ENCODE assay signal across 8 mouse cellular contexts in genomic region chr6:32588056-32588671, GRCm38 (mm10). TPM values are rescaled to one million over a fixed set of nuclear protein-coding genes. Genes with fewer than 3 reads are reported as not detected.
DNase-seq lines count a peak whose midpoint lies in the region; ATAC-seq and TF ChIP-seq lines count a peak whose summit lies in the region.

Gene Plxna4 (minus strand): TSS chr6:32588192.

- peak within 1 kb of the TSS; percentile 69 for H3K27ac ChIP-seq in embryonic facial prominence, embryonic 12.5 days
- peak within 1 kb of the TSS; percentile 86 for H3K27ac ChIP-seq in heart, adult 2 months
- H3K27ac ChIP-seq in limb, embryonic 13.5 days: peak within 1 kb of the TSS; percentile 22; the same call in 1 of the 2 replicates
- H3K27ac ChIP-seq in midbrain, embryonic 15.5 days: peak within 1 kb of the TSS; percentile 92

- TF ChIP-seq CTCF in heart, adult 2 months (IDR thresholded peaks at IDR 0.05): peak; percentile 56

- 0 out of 2 replicates have a peak, but pooled peaks cover 2% of the 10 kb centered on the region for H3K79me2 ChIP-seq in heart, adult 2 months (replicated peaks; ENCODE audit: control insufficient read depth, insufficient read depth, low read length)

- intact Hi-C loops in heart, adult 2 months (cut with DNase I): loop anchor here (2.0 to 10.0 kb wide), 3 partner anchors 66 to 573 kb away; no protein-coding TSS in a partner anchor

- H3K9me3 ChIP-seq in erythroblast, embryonic 14.5 days (ENCODE audit: control insufficient read depth, low read length): peaks cover 2% of the 10 kb centered on the region; the same call in 1 of the 2 replicates
- H3K9me3 ChIP-seq in embryonic facial prominence, embryonic 12.5 days: no peaks in the 10 kb centered on the region
- no peaks in the 10 kb centered on the region for H3K9me3 ChIP-seq in limb, embryonic 13.5 days
- H3K9me3 ChIP-seq in midbrain, embryonic 15.5 days: no peaks in the 10 kb centered on the region

- H3K36me3 ChIP-seq in erythroblast, embryonic 14.5 days (ENCODE audit: control insufficient read depth): no peaks in the 10 kb centered on the region
- no peaks in the 10 kb centered on the region for H3K36me3 ChIP-seq in embryonic facial prominence, embryonic 12.5 days
- no peaks in the 10 kb centered on the region for H3K36me3 ChIP-seq in heart, adult 2 months (ENCODE audit: control insufficient read depth, insufficient read depth, low read length)
- H3K36me3 ChIP-seq in limb, embryonic 13.5 days: no peaks in the 10 kb centered on the region
- no peaks in the 10 kb centered on the region for H3K36me3 ChIP-seq in midbrain, embryonic 15.5 days (replicated peaks)

- DNase-seq in heart, adult 2 months: peak; percentile 82 to 87
- peak; percentile 63 to 64 for DNase-seq in kidney, adult 8-10 months
- peak; percentile 69 for DNase-seq in telencephalon, adult 2 months (ENCODE audit: low read depth, low spot score)

- H3K4me1 ChIP-seq in erythroblast, embryonic 14.5 days (ENCODE audit: control insufficient read depth): no peaks in the 10 kb centered on the region
- peaks cover 17% of the 10 kb centered on the region for H3K4me1 ChIP-seq in embryonic facial prominence, embryonic 12.5 days
- H3K4me1 ChIP-seq in heart, adult 2 months (ENCODE audit: control insufficient read depth, insufficient read depth, low read length): peaks cover 5% of the 10 kb centered on the region
- peaks cover 48% of the 10 kb centered on the region for H3K4me1 ChIP-seq in limb, embryonic 13.5 days
- peaks cover 31% of the 10 kb centered on the region for H3K4me1 ChIP-seq in midbrain, embryonic 15.5 days

- peak within 1 kb of the TSS; percentile 84 for H3K9ac ChIP-seq in embryonic facial prominence, embryonic 12.5 days
- peak within 1 kb of the TSS; percentile 96 for H3K9ac ChIP-seq in heart, adult 2 months (ENCODE audit: low read depth, low read length)
- H3K9ac ChIP-seq in limb, embryonic 13.5 days: peak within 1 kb of the TSS; percentile 83
- H3K9ac ChIP-seq in midbrain, embryonic 15.5 days: peak within 1 kb of the TSS; percentile 94

- peak within 1 kb of the TSS; percentile 100 for H3K4me2 ChIP-seq in embryonic facial prominence, embryonic 12.5 days (replicated peaks)
- H3K4me2 ChIP-seq in limb, embryonic 13.5 days (replicated peaks): peak within 1 kb of the TSS; percentile 100
- H3K4me2 ChIP-seq in midbrain, embryonic 15.5 days: peak within 1 kb of the TSS; percentile 66

- H3K4me3 ChIP-seq in erythroblast, embryonic 14.5 days (replicated peaks): peak within 1 kb of the TSS; percentile 26
- peak within 1 kb of the TSS; percentile 76 for H3K4me3 ChIP-seq in embryonic facial prominence, embryonic 12.5 days
- H3K4me3 ChIP-seq in heart, adult 2 months: peak within 1 kb of the TSS; percentile 89
- peak within 1 kb of the TSS; percentile 74 for H3K4me3 ChIP-seq in limb, embryonic 13.5 days
- H3K4me3 ChIP-seq in midbrain, embryonic 15.5 days: peak within 1 kb of the TSS; percentile 72

- under 1% methylated on average over 36 of the region's 55 CpGs for WGBS in embryonic facial prominence, embryonic 12.5 days
- WGBS in heart, adult 2 months: under 1% methylated on average over 41 of the region's 55 CpGs
- WGBS in limb, embryonic 13.5 days: 1% methylated on average over 30 of the region's 55 CpGs
- under 1% methylated on average over 43 of the region's 55 CpGs for WGBS in midbrain, embryonic 15.5 days

- no peak for ATAC-seq in erythroblast, adult 5-6 weeks (replicated peaks; ENCODE audit: low FRiP score, poor library complexity, severe bottlenecking)
- ATAC-seq in embryonic facial prominence, embryonic 12.5 days (ENCODE audit: insufficient number of reproducible peaks, insufficient read depth, low FRiP score, low TSS enrichment): peak; percentile 58
- peak; percentile 79 for ATAC-seq in limb, embryonic 13.5 days (ENCODE audit: low FRiP score, low read depth)
- peak; percentile 71 for ATAC-seq in midbrain, embryonic 15.5 days (replicated peaks)

- peak; percentile 30; the same call in 1 of the 2 replicates for TF ChIP-seq POLR2A in heart, adult 2 months (IDR thresholded peaks at IDR 0.05; ENCODE audit: insufficient read depth, low read depth, low read length)

- H3K27me3 ChIP-seq in erythroblast, embryonic 14.5 days (ENCODE audit: control insufficient read depth): peaks cover 77% of the 10 kb centered on the region
- peaks cover 57% of the 10 kb centered on the region for H3K27me3 ChIP-seq in embryonic facial prominence, embryonic 12.5 days
- H3K27me3 ChIP-seq in heart, adult 2 months (ENCODE audit: control insufficient read depth, insufficient read depth, low read length): no peaks in the 10 kb centered on the region
- peaks cover 88% of the 10 kb centered on the region for H3K27me3 ChIP-seq in limb, embryonic 13.5 days
- peaks cover 12% of the 10 kb centered on the region; the same call in 1 of the 2 replicates for H3K27me3 ChIP-seq in midbrain, embryonic 15.5 days (replicated peaks)

- TF ChIP-seq EP300 in heart, adult 2 months (IDR thresholded peaks at IDR 0.05; ENCODE audit: insufficient read depth, low read depth, low read length): no peak

RNA-seq across cellular contexts. Expression of gene Plxna4, which starts in this region (rescaled TPM):
- polyA plus RNA-seq in erythroblast, embryonic 14.5 days (2012): 0.01 TPM in 1 of 2 replicates, not detected in the other
- total RNA-seq in erythroblast, adult 5-6 weeks (2015; ENCODE audit: low replicate concordance): not detected in 2 replicates
- total RNA-seq in erythroblast, adult 5-6 weeks (2017; ENCODE audit: low replicate concordance): 0.09 TPM in 1 of 2 replicates, not detected in the other
- polyA plus RNA-seq in embryonic facial prominence, embryonic 12.5 days (2016; fragmentation: Nextera tagmentation; extraction: Ambion mirVana): 4.9 and 5.5 TPM in 2 replicates
- 10 to 100 TPM; 11.7 to 14.1 TPM for total RNA-seq in heart, adult 2 months (2021)
- polyA plus RNA-seq in heart, adult 2 months (2012; rRNA removed): 3.7 and 5.6 TPM in 2 replicates
- polyA plus RNA-seq in limb, embryonic 13.5 days (2015; fragmentation: Nextera tagmentation; extraction: Ambion mirVana): 3.7 and 3.9 TPM in 2 replicates
- 13.8 and 14.2 TPM in 2 replicates for polyA plus RNA-seq in midbrain, embryonic 15.5 days (2015; fragmentation: Nextera tagmentation; extraction: Ambion mirVana)

Comparison
In these comparisons a context has a peak if more than half of its experiments do, and no peak if none do; other contexts are left out.
1. RNA of gene Plxna4 (total RNA-seq): 11.7 to 14.1 TPM in heart, adult 2 months; 0.09 TPM in erythroblast, adult 5-6 weeks; every median in the first group is over 10 times any median in the second.
2. H3K4me3 ChIP-seq: peak in every context shown above with its lines; median percentile 89 in heart, adult 2 months; 76 in embryonic facial prominence, embryonic 12.5 days; 74 in limb, embryonic 13.5 days; 72 in midbrain, embryonic 15.5 days; 26 in erythroblast, embryonic 14.5 days.
3. H3K27ac ChIP-seq: peak in every context shown above with its lines; median percentile 92 in midbrain, embryonic 15.5 days; 86 in heart, adult 2 months; 69 in embryonic facial prominence, embryonic 12.5 days; 22 in limb, embryonic 13.5 days.
4. Peak in every context shown above with its lines, with median percentiles within 50 percentile points of each other: H3K4me2 ChIP-seq, H3K9ac ChIP-seq and DNase-seq.